Mouse (Mus musculus) embryonic facial prominence, embryonic 10.5 days (tissue): ENCODE results near the gene Sept7. TPM values are rescaled to one million over a fixed set of nuclear protein-coding genes. Genes with fewer than 3 reads are reported as not detected.

Experiments used
- DNase-seq: peaks from one replicate; pipeline ENCODE4 v3.0.0-alpha.2; 2017; ENCODE audit warnings: low spot score
- H3K27ac ChIP-seq: fragments of 300-500 bp; sonication (generic); replicated peaks from 2 replicates; pipeline ENCODE4 v1.5.1; 2016; ENCODE audit warnings: mild to moderate bottlenecking
- H3K27me3 ChIP-seq: fragments of 300-500 bp; sonication (generic); replicated peaks from 2 replicates; pipeline ENCODE4 v1.6.1; 2016; ENCODE audit warnings: low read depth, mild to moderate bottlenecking; ENCODE audit not compliant: poor library complexity, severe bottlenecking
- H3K36me3 ChIP-seq: fragments of 300-500 bp; sonication (generic); replicated peaks from 2 replicates; pipeline ENCODE4 v1.6.1; 2016; ENCODE audit warnings: mild to moderate bottlenecking, moderate library complexity
- H3K4me1 ChIP-seq: fragments of 300-500 bp; sonication (generic); 2 replicates; pipeline ENCODE4 v1.6.1; 2016
- H3K4me3 ChIP-seq: fragments of 300-500 bp; sonication (generic); 2 replicates; pipeline ENCODE4 v1.5.1; 2016; ENCODE audit warnings: mild to moderate bottlenecking, moderate library complexity
- H3K9me3 ChIP-seq: fragments of 300-500 bp; sonication (generic); 2 replicates; pipeline ENCODE4 v1.6.1; 2016; ENCODE audit warnings: mild to moderate bottlenecking
- WGBS: fragments of 180-500 bp; shearing (Covaris S2); methylation state at CpG from one replicate; pipeline ENCODE4 v1.1.7; 2016; 5-methylcytosine and 5-hydroxymethylcytosine counted together
- polyA plus RNA-seq: library from polyadenylated mRNA; unstranded; fragments of >200 nt; fragmentation: Nextera tagmentation; extraction: Ambion mirVana; gene quantifications from 2 replicates; pipeline ENCODE4 v1.2.1, GENCODE M21; 2016

Sept7 gene
- 231 and 243 TPM in 2 replicates for polyA plus RNA-seq

DNA sequence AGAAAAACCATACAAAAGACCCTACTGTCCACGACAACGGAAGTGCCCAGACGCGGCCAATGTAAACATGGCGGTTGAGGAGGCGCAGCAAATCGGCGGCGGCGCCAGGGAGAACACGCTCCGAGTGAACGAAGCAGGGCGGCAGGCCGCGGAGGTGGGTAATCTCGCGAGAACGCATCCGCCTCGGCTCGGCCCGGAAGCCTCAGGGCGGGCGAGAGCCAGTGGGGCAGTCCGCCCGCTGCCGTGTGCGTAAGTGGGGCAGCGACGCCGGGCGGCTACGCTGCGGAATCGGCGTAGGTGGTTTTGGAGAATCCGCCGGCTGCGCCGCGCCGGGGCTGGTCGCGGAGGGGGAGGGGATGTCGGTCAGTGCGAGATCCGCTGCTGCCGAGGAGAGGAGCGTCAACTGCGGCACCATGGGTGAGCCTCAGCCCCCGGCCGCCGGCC, at the start of gene Sept7:
Gene Sept7 (plus strand): TSS at position 157 of the 444 bp plus-strand sequence.
- H3K27ac ChIP-seq: peak within 1 kb of the TSS; percentile 99
- no peaks in the 10 kb centered on the region for H3K9me3 ChIP-seq
- H3K27me3 ChIP-seq: no peaks in the 10 kb centered on the region
- H3K4me1 ChIP-seq: peaks cover 27% of the 10 kb centered on the region
- WGBS: under 1% methylated on average over 54 of the region's 54 CpGs
- H3K36me3 ChIP-seq: no peaks in the 10 kb centered on the region
- peak within 1 kb of the TSS; percentile 99 for H3K4me3 ChIP-seq
- peak; percentile 98 for DNase-seq

DNA sequence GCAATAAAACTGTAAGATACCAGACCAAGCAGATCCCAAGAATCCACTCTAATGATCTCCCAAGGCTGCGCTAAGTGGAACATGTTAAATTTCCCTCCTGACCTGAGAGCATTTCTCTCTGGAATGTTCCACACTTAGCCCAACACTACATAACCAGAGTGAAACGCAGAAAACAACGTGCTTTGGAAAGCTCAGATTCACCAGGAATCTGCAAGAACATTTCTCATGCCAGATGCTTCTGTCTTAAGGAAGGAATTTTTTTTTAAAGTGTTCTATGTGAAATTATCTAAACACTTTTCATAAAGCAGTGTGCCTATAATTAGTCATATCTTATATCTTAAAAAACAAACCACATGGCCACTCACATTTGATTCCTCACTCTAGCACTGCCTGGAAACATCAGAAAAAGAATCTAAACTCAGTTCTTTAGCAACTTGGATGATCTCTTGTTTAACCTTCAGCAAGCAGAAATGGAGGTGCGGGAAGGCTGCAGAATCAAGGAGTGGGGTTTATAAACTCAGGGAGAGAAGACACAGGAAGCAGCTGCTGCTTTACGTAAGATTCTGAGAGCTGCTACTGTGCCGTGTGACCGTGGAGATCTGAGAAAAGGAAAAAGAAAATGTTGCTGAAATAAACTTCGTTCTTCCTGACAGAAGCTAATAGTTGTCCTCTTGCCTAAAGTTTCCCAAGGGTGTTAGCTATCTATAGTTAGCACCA, 44.0 kb upstream of the Sept7 start:
- H3K27me3 ChIP-seq: no peaks in the 10 kb centered on the region
- peaks cover 14% of the 10 kb centered on the region for H3K4me1 ChIP-seq
- no peak for DNase-seq
- WGBS: 91% methylated on average over 8 of the region's 8 CpGs
- no peak overlapping the region for H3K27ac ChIP-seq
- no peak overlapping the region for H3K4me3 ChIP-seq
- no peaks in the 10 kb centered on the region for H3K9me3 ChIP-seq
- H3K36me3 ChIP-seq: no peaks in the 10 kb centered on the region

- Histone ChIP-seq H3K4me3 (no peak overlapping the region), H3K9me3 (no peaks in the 10 kb centered on the region), H3K27ac (peak overlapping the region; percentile 30; the same call in 1 of the 2 replicates), H3K4me1 (peaks cover 23% of the 10 kb centered on the region), H3K36me3 (no peaks in the 10 kb centered on the region), H3K27me3 (no peaks in the 10 kb centered on the region)
- DNase-seq: peak; percentile 27
- 72% methylated on average over 9 of the region's 9 CpGs for WGBS
These were observed 39.7 kb upstream of the Sept7 start for GRCm38 (mm10) chr9:25212309-25213163.

GRCm38 (mm10) chr9:25213164-25213557, 39.1 kb upstream of the Sept7 start:
- Histone ChIP-seq H3K36me3 (no peaks in the 10 kb centered on the region), H3K27ac (peak overlapping the region; percentile 30; the same call in 1 of the 2 replicates), H3K9me3 (no peaks in the 10 kb centered on the region), H3K27me3 (no peaks in the 10 kb centered on the region), H3K4me3 (no peak overlapping the region), H3K4me1 (peaks cover 23% of the 10 kb centered on the region)
- no peak for DNase-seq

- Histone ChIP-seq H3K27me3 (no peaks in the 10 kb centered on the region), H3K4me1 (peaks cover 23% of the 10 kb centered on the region), H3K4me3 (no peak overlapping the region), H3K9me3 (no peaks in the 10 kb centered on the region), H3K36me3 (no peaks in the 10 kb centered on the region), H3K27ac (no peak overlapping the region)
- no peak for DNase-seq
- 48% methylated on average over 3 of the region's 3 CpGs for WGBS
These were observed 36.8 kb upstream of the Sept7 start for GRCm38 (mm10) chr9:25215411-25215810.

DNA sequence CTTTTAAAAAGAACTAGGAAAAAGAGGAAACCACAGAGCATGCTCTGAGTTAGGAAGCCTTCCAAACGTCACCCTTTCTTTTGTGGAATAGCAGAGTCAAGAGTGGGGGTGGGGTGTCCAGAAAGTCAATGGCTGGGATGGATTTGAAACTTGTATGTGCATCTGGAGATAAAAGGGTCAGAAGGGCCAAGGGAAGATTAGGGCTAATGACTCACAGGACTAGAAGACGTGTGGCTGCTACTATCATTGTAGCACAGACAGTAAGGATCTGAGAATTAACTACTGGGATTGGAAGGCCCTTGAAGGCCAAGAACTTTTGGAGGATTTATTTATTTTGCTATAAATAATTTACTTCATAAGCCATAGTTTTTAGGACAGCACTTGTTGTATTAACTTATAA, 36.0 kb upstream of the Sept7 start:
- Histone ChIP-seq H3K4me1 (peaks cover 23% of the 10 kb centered on the region), H3K4me3 (no peak overlapping the region), H3K27me3 (no peaks in the 10 kb centered on the region), H3K27ac (no peak overlapping the region), H3K36me3 (no peaks in the 10 kb centered on the region), H3K9me3 (no peaks in the 10 kb centered on the region)
- no peak for DNase-seq
- 17% methylated on average over 2 of the region's 2 CpGs for WGBS

GRCm38 (mm10) chr9:25218954-25219353, 33.3 kb upstream of the Sept7 start:
- H3K4me1 ChIP-seq: peaks cover 3% of the 10 kb centered on the region; the same call in 1 of the 2 replicates
- DNase-seq: no peak
- H3K9me3 ChIP-seq: no peaks in the 10 kb centered on the region
- 66% methylated on average over 3 of the region's 3 CpGs for WGBS
- H3K4me3 ChIP-seq: no peak overlapping the region
- no peaks in the 10 kb centered on the region for H3K27me3 ChIP-seq
- no peak overlapping the region for H3K27ac ChIP-seq
- H3K36me3 ChIP-seq: no peaks in the 10 kb centered on the region

- H3K27ac ChIP-seq: no peak overlapping the region
- DNase-seq: no peak
- H3K9me3 ChIP-seq: no peaks in the 10 kb centered on the region
- H3K4me3 ChIP-seq: no peak overlapping the region
- 77% methylated on average over 5 of the region's 5 CpGs for WGBS
- H3K4me1 ChIP-seq: 0 out of 2 replicates have a peak, but pooled peaks cover 3% of the 10 kb centered on the region
- H3K36me3 ChIP-seq: no peaks in the 10 kb centered on the region
- H3K27me3 ChIP-seq: no peaks in the 10 kb centered on the region
These were observed 32.4 kb upstream of the Sept7 start for GRCm38 (mm10) chr9:25219882-25220281.

- no peak for DNase-seq
- Histone ChIP-seq H3K27me3 (no peaks in the 10 kb centered on the region), H3K4me3 (no peak overlapping the region), H3K9me3 (no peaks in the 10 kb centered on the region), H3K27ac (no peak overlapping the region), H3K36me3 (no peaks in the 10 kb centered on the region), H3K4me1 (no peaks in the 10 kb centered on the region)
- 87% methylated on average over 4 of the region's 4 CpGs for WGBS
These were observed 27.3 kb upstream of the Sept7 start for GRCm38 (mm10) chr9:25224959-25225358.

- no peak for DNase-seq
- Histone ChIP-seq H3K27me3 (no peaks in the 10 kb centered on the region), H3K27ac (no peak overlapping the region), H3K4me3 (no peak overlapping the region), H3K9me3 (no peaks in the 10 kb centered on the region), H3K4me1 (no peaks in the 10 kb centered on the region), H3K36me3 (no peaks in the 10 kb centered on the region)
- 88% methylated on average over 6 of the region's 6 CpGs for WGBS
These were observed 22.5 kb upstream of the Sept7 start for GRCm38 (mm10) chr9:25229740-25230139.

DNA sequence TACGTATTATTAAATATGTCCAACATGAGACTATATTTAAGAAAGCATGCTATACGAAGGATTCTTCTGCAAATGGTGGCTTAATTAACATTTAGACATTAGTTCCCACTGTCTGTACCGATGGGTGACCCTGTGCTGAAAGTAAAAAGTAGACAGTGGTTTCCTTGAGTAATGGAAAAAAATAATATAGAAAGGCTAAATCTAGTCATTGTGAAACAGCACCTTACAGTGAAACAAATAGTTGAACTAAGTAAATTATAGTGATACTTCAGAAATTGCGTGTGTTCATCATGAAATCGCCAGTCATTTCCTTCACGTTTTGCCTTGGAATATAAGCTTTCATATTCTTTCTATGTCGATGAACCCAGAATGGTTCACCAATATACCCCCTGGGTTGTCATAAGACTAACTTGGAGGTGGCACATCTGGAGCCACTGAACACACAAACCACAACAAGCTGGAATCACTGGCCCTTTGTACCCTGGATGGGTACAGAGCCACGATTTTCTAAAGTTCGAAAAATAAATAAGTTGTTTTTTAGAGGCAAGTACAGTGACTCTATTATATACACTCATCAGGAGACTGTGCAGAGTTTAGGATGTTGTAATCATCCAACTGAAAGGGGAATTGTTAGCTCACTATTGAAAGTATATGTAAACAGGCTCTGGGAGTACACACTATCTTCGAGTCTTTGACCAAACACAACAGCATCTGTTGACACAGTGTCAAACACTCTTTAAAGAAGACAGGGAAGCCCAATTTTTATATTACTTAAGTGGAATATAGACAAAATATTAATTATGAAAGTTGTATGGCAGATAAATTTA, 21.8 kb upstream of the Sept7 start:
- no peaks in the 10 kb centered on the region for H3K27me3 ChIP-seq
- no peak for DNase-seq
- H3K36me3 ChIP-seq: no peaks in the 10 kb centered on the region
- no peaks in the 10 kb centered on the region for H3K9me3 ChIP-seq
- WGBS: 89% methylated on average over 10 of the region's 10 CpGs
- H3K4me1 ChIP-seq: no peaks in the 10 kb centered on the region
- H3K4me3 ChIP-seq: no peak overlapping the region
- no peak overlapping the region for H3K27ac ChIP-seq

DNA sequence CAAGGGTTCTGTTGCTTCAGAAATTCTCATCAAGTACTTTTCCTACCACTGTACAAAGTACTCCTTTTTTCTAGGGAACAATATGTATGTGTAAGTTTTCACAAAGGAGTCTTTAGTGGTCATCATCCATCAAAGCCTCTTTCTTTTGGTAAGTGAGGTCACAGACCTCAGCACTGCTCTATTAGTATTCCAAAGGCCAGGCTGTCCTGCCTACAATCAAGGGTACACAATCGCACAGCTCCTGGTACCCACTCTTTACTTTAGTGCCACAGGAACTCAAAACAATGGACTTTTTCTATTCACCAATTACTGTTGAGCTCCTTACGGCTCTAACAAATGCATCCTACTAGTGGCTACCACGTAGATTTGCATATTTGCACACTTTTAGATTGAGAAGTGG, 11.2 kb upstream of the Sept7 start:
- H3K27me3 ChIP-seq: no peaks in the 10 kb centered on the region
- no peaks in the 10 kb centered on the region for H3K4me1 ChIP-seq
- H3K36me3 ChIP-seq: no peaks in the 10 kb centered on the region
- H3K27ac ChIP-seq: no peak overlapping the region
- H3K9me3 ChIP-seq: no peaks in the 10 kb centered on the region
- no peak overlapping the region for H3K4me3 ChIP-seq
- 50% methylated on average over 3 of the region's 3 CpGs for WGBS
- DNase-seq: no peak
